Mouse (Mus musculus): ENCODE data around the gene Uchl1.

DNA sequence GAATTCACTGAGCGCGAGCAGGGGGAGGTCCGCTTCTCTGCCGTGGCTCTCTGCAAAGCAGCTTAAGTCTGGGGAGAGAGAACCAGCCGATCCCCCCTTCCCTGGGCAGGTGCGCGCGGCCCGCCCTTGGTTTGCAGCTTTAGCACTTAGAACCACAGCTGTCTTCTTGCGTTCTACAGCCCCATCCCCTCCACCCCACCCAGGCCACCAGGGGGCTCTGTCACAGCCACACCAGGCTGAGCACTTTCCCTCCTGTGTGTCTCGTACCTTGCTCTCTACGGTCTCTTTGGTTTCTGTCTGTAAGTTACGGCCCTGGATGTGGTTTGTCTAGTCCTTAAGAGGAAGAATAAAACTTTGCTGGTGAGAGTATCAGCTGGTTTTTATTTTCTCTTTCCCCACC lies 11.0 kb downstream of the Uchl1 start:
- no peak for TF ChIP-seq POLR2A (IDR thresholded peaks at IDR 0.05; ENCODE audit: insufficient read length, low read depth)
- no peak for TF ChIP-seq MYOD1 (IDR thresholded peaks at IDR 0.05; ENCODE audit: control insufficient read depth in 1 of 3, insufficient read length in 2 of 3, low read depth in 2 of 3)
- no peak for TF ChIP-seq CEBPB (IDR thresholded peaks at IDR 0.05; ENCODE audit: insufficient read depth, poor library complexity, severe bottlenecking)
- no peak for TF ChIP-seq MYOG (IDR thresholded peaks at IDR 0.05; ENCODE audit: control insufficient read depth in 1 of 3, insufficient read depth in 1 of 3, insufficient read length in 2 of 3, low read depth in 2 of 3)
- TF ChIP-seq TCF3 (IDR thresholded peaks at IDR 0.05; ENCODE audit: insufficient read length, low read depth): no peak
- no peak for TF ChIP-seq USF1 (IDR thresholded peaks at IDR 0.05; ENCODE audit: low read depth)
- TF ChIP-seq E2F4 (IDR thresholded peaks at IDR 0.05; ENCODE audit: insufficient read depth): no peak

Data from myocyte (in vitro differentiated cells).